Comparison of ENCODE assay signal across 8 mouse cellular contexts in genomic region chr1:58897561-58897960, GRCm38 (mm10).
DNase-seq lines count a peak whose midpoint lies in the region; ATAC-seq and TF ChIP-seq lines count a peak whose summit lies in the region.
"Not testable (repeated sequence)": the region's sequence is repeated elsewhere in the genome, so short reads cannot be mapped to it uniquely, and the experiment has no call there.

No protein-coding gene starts in this region.

- H3K9me3 ChIP-seq in hindbrain, embryonic 16.5 days (ENCODE audit: control insufficient read depth, low read length); liver, embryonic 14.5 days (ENCODE audit: control insufficient read depth, low read length); midbrain, postnatal 0 days (ENCODE audit: low read length): not testable (repeated sequence)

- H3K9ac ChIP-seq in hindbrain, embryonic 16.5 days (ENCODE audit: low read depth, low read length); liver, embryonic 14.5 days (replicated peaks); midbrain, postnatal 0 days (replicated peaks; ENCODE audit: low read length, poor library complexity, severe bottlenecking): not testable (repeated sequence)

- 39% methylated on average over 3 of the region's 3 CpGs for WGBS in hindbrain, embryonic 16.5 days
- 19% methylated on average over 3 of the region's 3 CpGs for WGBS in liver, embryonic 14.5 days (ENCODE audit: insufficient replicate concordance)
- WGBS in midbrain, postnatal 0 days = 33% methylated on average over 3 of the region's 3 CpGs
- WGBS in thymus, adult 2 months = 9% methylated on average over 3 of the region's 3 CpGs

- not testable (repeated sequence) for H3K27me3 ChIP-seq in hindbrain, embryonic 16.5 days (replicated peaks; ENCODE audit: control insufficient read depth, insufficient read depth, low read length); liver, embryonic 14.5 days (ENCODE audit: control insufficient read depth, insufficient read depth, low read length); midbrain, postnatal 0 days (ENCODE audit: insufficient read depth, low read length); thymus, adult 2 months (ENCODE audit: control insufficient read depth, insufficient read depth, low read length)

- TF ChIP-seq CTCF in brain, embryonic 14.5 days (IDR thresholded peaks at IDR 0.05; ENCODE audit: borderline replicate concordance, extremely low read depth, insufficient read depth, insufficient read length); thymus, adult 2 months (IDR thresholded peaks at IDR 0.05; ENCODE audit: borderline replicate concordance, control insufficient read depth, extremely low read depth, insufficient read depth, low read length, poor library complexity): not testable (repeated sequence)
- peak; percentile 58 for TF ChIP-seq CTCF in liver, embryonic 14.5 days (IDR thresholded peaks at IDR 0.05; ENCODE audit: low read depth)
- peak; percentile 67 for TF ChIP-seq CTCF in midbrain, postnatal 0 days (IDR thresholded peaks at IDR 0.05)

- H3K27ac ChIP-seq in hindbrain, embryonic 16.5 days (ENCODE audit: low read depth, low read length); liver, embryonic 14.5 days; midbrain, postnatal 0 days (ENCODE audit: low read depth, low read length); thymus, adult 2 months (ENCODE audit: control insufficient read depth, insufficient read depth, low read length): not testable (repeated sequence)

- H3K36me3 ChIP-seq in hindbrain, embryonic 16.5 days (ENCODE audit: control insufficient read depth, insufficient read depth, low read length); midbrain, postnatal 0 days (ENCODE audit: insufficient read depth, low read length); thymus, adult 2 months (ENCODE audit: control insufficient read depth, insufficient read depth, low read length): not testable (repeated sequence)
- peaks cover 27% of the 10 kb centered on the region for H3K36me3 ChIP-seq in liver, embryonic 14.5 days (replicated peaks; ENCODE audit: control insufficient read depth, insufficient read depth, low read depth)

- peak; percentile 78; the same call in 1 of the 2 replicates for ATAC-seq in hindbrain, embryonic 16.5 days
- ATAC-seq in liver, embryonic 14.5 days (ENCODE audit: insufficient read depth) = peak; percentile 54
- ATAC-seq in midbrain, postnatal 0 days (ENCODE audit: low FRiP score) = peak; percentile 66; the same call in 1 of the 2 replicates

- not testable (repeated sequence) for TF ChIP-seq EP300 in liver, embryonic 14.5 days (IDR thresholded peaks at IDR 0.05; ENCODE audit: low read depth)

- H3K4me3 ChIP-seq in hindbrain, embryonic 16.5 days (ENCODE audit: low read length); liver, embryonic 14.5 days (ENCODE audit: insufficient read depth in 1 of 2, low read depth in 2 of 2, low read length in 2 of 2); midbrain, postnatal 0 days (ENCODE audit: low read depth, low read length); thymus, adult 2 months (ENCODE audit: control insufficient read depth, insufficient read depth, low read length): not testable (repeated sequence)

- H3K4me2 ChIP-seq in hindbrain, embryonic 16.5 days (ENCODE audit: low read length); liver, embryonic 14.5 days (ENCODE audit: low read depth); midbrain, postnatal 0 days (ENCODE audit: low read depth, low read length, poor library complexity, severe bottlenecking): not testable (repeated sequence)

- not testable (repeated sequence) for TF ChIP-seq POLR2A in brain, embryonic 14.5 days (IDR thresholded peaks at IDR 0.05; ENCODE audit: borderline replicate concordance, extremely low read depth, insufficient read depth, insufficient read length, poor library complexity, severe bottlenecking); thymus, adult 2 months (IDR thresholded peaks at IDR 0.05; ENCODE audit: control insufficient read depth, extremely low read depth, insufficient read depth, low read length, poor library complexity)

- DNase-seq in CD4-positive, CD25-positive, alpha-beta regulatory T cell, adult 2 months (ENCODE audit: low read depth, low spot score) = peak; percentile 86
- DNase-seq in brain, embryonic 14.5 days (ENCODE audit: low read depth) = peak; percentile 57
- peak; percentile 13 for DNase-seq in forelimb bud, embryonic 11.5 days (ENCODE audit: low read depth, low spot score)
- peak; percentile 37 to 49 for DNase-seq in kidney, postnatal 4 days
- not testable (repeated sequence) for DNase-seq in liver, embryonic 14.5 days (ENCODE audit: low read depth in 3 of 3, low spot score in 3 of 3)
- DNase-seq in midbrain, postnatal 0 days (ENCODE audit: low spot score) = peak; percentile 55
- peak; percentile 42 for DNase-seq in thymus, adult 2 months

- H3K4me1 ChIP-seq in hindbrain, embryonic 16.5 days (ENCODE audit: control insufficient read depth, insufficient read depth, low read depth, low read length); liver, embryonic 14.5 days (replicated peaks; ENCODE audit: control insufficient read depth in 2 of 2, insufficient read depth in 2 of 2, low read length in 1 of 2); midbrain, postnatal 0 days (ENCODE audit: insufficient read depth, low read length); thymus, adult 2 months (replicated peaks; ENCODE audit: control insufficient read depth, insufficient read depth, low read length): not testable (repeated sequence)
